Mouse (Mus musculus) ES-E14 (cell line): Measurements from ENCODE around the gene Fbxl15.

ENCODE experiments used
- CHD2 ChIP-seq: IDR thresholded peaks from 2 replicates; pipeline ENCODE4 v1.6.1; 2014; ENCODE audit warnings: mild to moderate bottlenecking, low read depth, low read length, inconsistent platforms
- HCFC1 ChIP-seq: IDR thresholded peaks from 2 replicates; pipeline ENCODE4 v1.6.1; 2012; ENCODE audit warnings: low read length, inconsistent platforms, borderline replicate concordance; ENCODE audit not compliant: insufficient read depth
- MAFK ChIP-seq: IDR thresholded peaks from 2 replicates; pipeline ENCODE4 v1.6.1; 2014; ENCODE audit warnings: mild to moderate bottlenecking, low read depth, low read length, inconsistent platforms; ENCODE audit not compliant: insufficient read depth
- ZC3H11A ChIP-seq: IDR thresholded peaks from 2 replicates; pipeline ENCODE4 v1.6.1; 2012; ENCODE audit warnings: low read depth, mild to moderate bottlenecking, inconsistent platforms, low read length, borderline replicate concordance
- ZNF384 ChIP-seq: IDR thresholded peaks from 2 replicates; pipeline ENCODE4 v1.6.1; 2012; ENCODE audit warnings: low read depth, low read length, inconsistent platforms

- TF ChIP-seq MAFK: no peak
- TF ChIP-seq ZNF384: no peak
- TF ChIP-seq ZC3H11A: no peak
- TF ChIP-seq CHD2: no peak
- TF ChIP-seq HCFC1: no peak
These were observed 10.9 kb downstream of the Fbxl15 start for GRCm38 (mm10) chr19:46338942-46339286.
